9 mouse cellular contexts compared by ENCODE assay signal in the genomic region with DNA sequence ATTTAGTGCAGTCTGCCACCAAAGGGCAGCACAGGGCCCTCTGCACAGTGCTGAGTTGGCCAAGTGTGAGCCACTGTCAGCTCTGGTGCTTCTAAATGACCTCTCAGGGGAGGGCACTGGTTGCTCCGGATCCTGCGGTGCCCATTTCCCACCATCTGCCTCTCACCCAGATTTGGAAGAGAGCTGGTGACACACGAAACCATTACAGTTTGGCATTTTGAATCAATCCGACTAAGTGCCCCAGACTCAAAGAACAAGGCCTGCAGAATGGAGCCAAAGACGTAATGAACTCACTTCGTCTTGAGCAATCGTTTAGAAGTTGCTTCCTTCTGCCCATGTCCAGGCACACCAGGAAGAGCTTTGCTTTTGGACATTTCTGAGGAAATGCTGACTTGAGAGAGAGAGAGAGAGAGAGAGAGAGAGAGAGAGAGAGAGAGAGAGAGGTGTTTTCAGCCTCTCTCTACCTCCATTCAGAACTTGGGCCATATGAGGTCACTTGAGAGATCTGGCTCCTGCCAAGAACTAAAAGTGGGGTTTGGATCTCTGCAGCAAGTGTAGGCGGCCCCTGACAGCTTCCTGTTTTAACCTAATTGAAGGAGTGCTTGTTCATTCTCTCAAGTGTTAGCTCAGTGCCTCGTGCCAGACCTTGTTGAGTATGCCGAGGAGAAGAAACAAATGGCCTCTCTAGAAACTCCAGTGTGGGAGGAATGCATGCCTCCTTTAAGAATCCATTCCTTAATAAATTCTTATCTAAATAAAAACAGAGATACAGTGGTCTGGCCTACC. TPM values are rescaled to one million over a fixed set of nuclear protein-coding genes. Genes with fewer than 3 reads are reported as not detected.
A peak's percentile ranks its signal among the peaks of the same experiment; 100 is the strongest.
DNase-seq lines count a peak whose midpoint lies in the region; ATAC-seq and TF ChIP-seq lines count a peak whose summit lies in the region.
"Had no signal": no experiment of that assay in that cellular context is flagged by ENCODE, and none has a peak within 500 bp of the region (broad histone marks: within the 10 kb centered on the region; RNA-seq: fewer than 3 reads in every experiment).

No protein-coding gene starts in this region.

- no peaks in the 10 kb centered on the region for H3K36me3 ChIP-seq in thymus, adult 2 months (ENCODE audit: control insufficient read depth, insufficient read depth, low read length)
- H3K36me3 ChIP-seq in intestine, embryonic 16.5 days (ENCODE audit: control insufficient read depth, insufficient read depth, low read length): no peaks in the 10 kb centered on the region
- no peaks in the 10 kb centered on the region for H3K36me3 ChIP-seq in stomach, postnatal 0 days (ENCODE audit: control insufficient read depth, insufficient read depth, low read length)

- no peak overlapping the region for H3K4me3 ChIP-seq in thymus, adult 2 months (ENCODE audit: control insufficient read depth, insufficient read depth, low read length)
- H3K4me3 ChIP-seq in intestine, embryonic 16.5 days (ENCODE audit: low read length): no peak overlapping the region
- H3K4me3 ChIP-seq in stomach, postnatal 0 days (ENCODE audit: low read depth, low read length): no peak overlapping the region

- no peak for DNase-seq in frontal cortex, postnatal 25 days (ENCODE audit: low spot score in 2 of 2)
- peak; percentile 29 for DNase-seq in thymus, adult 2 months
- DNase-seq in thymus, postnatal 10 days (ENCODE audit: low spot score in 2 of 2): no peak
- no peak for DNase-seq in stomach, postnatal 0 days (ENCODE audit: low spot score)
- no peak for DNase-seq in kidney, postnatal 14 days

- H3K9me3 ChIP-seq in intestine, embryonic 16.5 days (ENCODE audit: control insufficient read depth, low read length): no peaks in the 10 kb centered on the region
- no peaks in the 10 kb centered on the region for H3K9me3 ChIP-seq in stomach, postnatal 0 days (ENCODE audit: control insufficient read depth, low read length)

- TF ChIP-seq CTCF in thymus, adult 2 months (IDR thresholded peaks at IDR 0.05; ENCODE audit: borderline replicate concordance, control insufficient read depth, extremely low read depth, insufficient read depth, low read length, poor library complexity): no peak
- no peak for TF ChIP-seq CTCF in stomach, postnatal 0 days (IDR thresholded peaks at IDR 0.05; ENCODE audit: low read depth)

- no peak overlapping the region for H3K9ac ChIP-seq in intestine, embryonic 16.5 days (ENCODE audit: low read depth, low read length)
- H3K9ac ChIP-seq in stomach, postnatal 0 days (ENCODE audit: low read length): no peak overlapping the region

- ATAC-seq in frontal cortex, adult (ENCODE audit: low TSS enrichment): peak; percentile 53
- ATAC-seq in intestine, embryonic 16.5 days: peak; percentile 36; the same call in 1 of the 2 replicates
- ATAC-seq in stomach, postnatal 0 days (ENCODE audit: low FRiP score, low TSS enrichment): peak; percentile 29; the same call in 1 of the 2 replicates
- no peak for ATAC-seq in megakaryocyte-erythroid progenitor cell, adult 5-6 weeks (replicated peaks; ENCODE audit: low FRiP score, low TSS enrichment, poor library complexity, severe bottlenecking)

- peaks cover 22% of the 10 kb centered on the region for H3K4me1 ChIP-seq in thymus, adult 2 months (replicated peaks; ENCODE audit: control insufficient read depth, insufficient read depth, low read length)
- 0 out of 2 replicates have a peak, but pooled peaks cover 3% of the 10 kb centered on the region for H3K4me1 ChIP-seq in intestine, embryonic 16.5 days (ENCODE audit: control insufficient read depth, insufficient read depth, low read length)
- H3K4me1 ChIP-seq in stomach, postnatal 0 days (replicated peaks; ENCODE audit: control insufficient read depth, insufficient read depth): no peaks in the 10 kb centered on the region

- TF ChIP-seq EP300 in stomach, postnatal 0 days (optimal IDR thresholded peaks at IDR 0.05): no peak

- 76% methylated on average over 10 of the region's 10 CpGs for WGBS in thymus, adult 2 months
- 66% methylated on average over 10 of the region's 10 CpGs for WGBS in intestine, embryonic 16.5 days
- WGBS in stomach, postnatal 0 days: 60% methylated on average over 10 of the region's 10 CpGs

- H3K4me2 ChIP-seq in intestine, embryonic 16.5 days (ENCODE audit: low read depth, low read length): no peak overlapping the region
- no peak overlapping the region for H3K4me2 ChIP-seq in stomach, postnatal 0 days (replicated peaks; ENCODE audit: low read depth)

- H3K27ac ChIP-seq in thymus, adult 2 months (ENCODE audit: control insufficient read depth, insufficient read depth, low read length): no peak overlapping the region
- H3K27ac ChIP-seq in intestine, embryonic 16.5 days (ENCODE audit: low read length): no peak overlapping the region
- no peak overlapping the region for H3K27ac ChIP-seq in stomach, postnatal 0 days (replicated peaks)

- no peaks in the 10 kb centered on the region for H3K27me3 ChIP-seq in thymus, adult 2 months (ENCODE audit: control insufficient read depth, insufficient read depth, low read length)
- no peaks in the 10 kb centered on the region for H3K27me3 ChIP-seq in intestine, embryonic 16.5 days (replicated peaks; ENCODE audit: control insufficient read depth, insufficient read depth, low read length)
- H3K27me3 ChIP-seq in stomach, postnatal 0 days (ENCODE audit: control insufficient read depth, insufficient read depth, low read length): no peaks in the 10 kb centered on the region

- TF ChIP-seq POLR2A in thymus, adult 2 months (IDR thresholded peaks at IDR 0.05; ENCODE audit: control insufficient read depth, extremely low read depth, insufficient read depth, low read length, poor library complexity): no peak

RNA-seq across cellular contexts. Expression of a gene that starts 28.5 kb away (rescaled TPM):
- polyA plus RNA-seq in thymus, adult 2 months (2012; rRNA removed): 9.4 and 13.1 TPM in 2 replicates
- polyA plus RNA-seq in intestine, embryonic 16.5 days (2015; fragmentation: Nextera tagmentation; extraction: Ambion mirVana): 8.9 and 10.5 TPM in 2 replicates
- polyA plus RNA-seq in stomach, postnatal 0 days (2015; fragmentation: Nextera tagmentation; extraction: Ambion mirVana): 3.6 and 4.1 TPM in 2 replicates
- 23.5 and 37.1 TPM in 2 replicates for total RNA-seq in megakaryocyte-erythroid progenitor cell, adult 5-6 weeks (2014; fragmentation: Nextera tagmentation)
- 27.3 and 30.1 TPM in 2 replicates for total RNA-seq in megakaryocyte-erythroid progenitor cell, adult 5-6 weeks (2017)

RNA-seq across cellular contexts. Expression of a gene that starts 31.4 kb away (rescaled TPM):
- polyA plus RNA-seq in thymus, adult 2 months (2012; rRNA removed): 1.4 and 1.6 TPM in 2 replicates
- 0.09 and 0.13 TPM in 2 replicates for polyA plus RNA-seq in intestine, embryonic 16.5 days (2015; fragmentation: Nextera tagmentation; extraction: Ambion mirVana)
- 0.06 and 0.11 TPM in 2 replicates for polyA plus RNA-seq in stomach, postnatal 0 days (2015; fragmentation: Nextera tagmentation; extraction: Ambion mirVana)
- 0.15 TPM in 1 of 2 replicates, not detected in the other for total RNA-seq in megakaryocyte-erythroid progenitor cell, adult 5-6 weeks (2014; fragmentation: Nextera tagmentation)
- total RNA-seq in megakaryocyte-erythroid progenitor cell, adult 5-6 weeks (2017): 0.30 TPM in 1 of 2 replicates, not detected in the other
- polyA plus RNA-seq: stomach, embryonic 14.5 days had no signal
